Mouse (Mus musculus) limb, embryonic 12.5 days (tissue): ENCODE measurements around the gene Gramd4. TPM values are rescaled to one million over a fixed set of nuclear protein-coding genes. Genes with fewer than 3 reads are reported as not detected.

Source experiments
- ATAC-seq: fragments of 200-750 bp; cut with Nextera tagmentation; 2 replicates; pipeline ENCODE4 v1.8.0; 2017; ENCODE audit warnings: low read depth, moderate TSS enrichment; ENCODE audit not compliant: insufficient number of reproducible peaks, insufficient read depth, low FRiP score, low TSS enrichment
- H3K27ac ChIP-seq: fragments of 300-500 bp; sonication (generic); 2 replicates; pipeline ENCODE4 v1.5.1; 2016; ENCODE audit warnings: mild to moderate bottlenecking, moderate library complexity
- H3K27me3 ChIP-seq: fragments of 300-500 bp; sonication (generic); 2 replicates; pipeline ENCODE4 v1.6.1; 2016; ENCODE audit warnings: mild to moderate bottlenecking, moderate library complexity
- H3K36me3 ChIP-seq: fragments of 300-500 bp; sonication (generic); 2 replicates; pipeline ENCODE4 v1.6.1; 2016; ENCODE audit warnings: mild to moderate bottlenecking, moderate library complexity
- H3K4me1 ChIP-seq: fragments of 300-500 bp; sonication (generic); replicated peaks from 2 replicates; pipeline ENCODE4 v1.6.1; 2016
- H3K4me2 ChIP-seq: fragments of 300-500 bp; sonication (generic); 2 replicates; pipeline ENCODE4 v1.6.1; 2016; ENCODE audit warnings: mild to moderate bottlenecking, moderate library complexity
- H3K4me3 ChIP-seq: fragments of 300-500 bp; sonication (generic); replicated peaks from 2 replicates; pipeline ENCODE4 v1.5.1; 2016; ENCODE audit warnings: mild to moderate bottlenecking
- H3K9ac ChIP-seq: fragments of 300-500 bp; sonication (generic); replicated peaks from 2 replicates; pipeline ENCODE4 v1.6.1; 2016; ENCODE audit warnings: mild to moderate bottlenecking, moderate library complexity
- H3K9me3 ChIP-seq: fragments of 300-500 bp; sonication (generic); 2 replicates; pipeline ENCODE4 v1.6.1; 2016; ENCODE audit warnings: mild to moderate bottlenecking, moderate library complexity
- WGBS: fragments of 180-500 bp; shearing (Covaris S2); methylation state at CpG from one replicate; pipeline ENCODE4 v1.1.7; 2016; 5-methylcytosine and 5-hydroxymethylcytosine counted together
- polyA plus RNA-seq: library from polyadenylated mRNA; unstranded; fragments of >200 nt; fragmentation: Nextera tagmentation; extraction: Ambion mirVana; gene quantifications from 2 replicates; pipeline ENCODE4 v1.2.1, GENCODE M21; 2016

Gene Gramd4
- 19.2 and 20.0 TPM in 2 replicates for polyA plus RNA-seq

- H3K4me3 ChIP-seq = peak within 1 kb of the TSS; percentile 89
- 0 out of 2 replicates have a peak, but pooled peaks cover 3% of the 10 kb centered on the region for H3K27me3 ChIP-seq
- H3K4me2 ChIP-seq = peak within 1 kb of the TSS; percentile 78
- peaks cover 44% of the 10 kb centered on the region for H3K4me1 ChIP-seq
- no peaks in the 10 kb centered on the region for H3K9me3 ChIP-seq
- no peak for ATAC-seq
- no peak within 1 kb of the TSS; the same call in 1 of the 2 replicates for H3K27ac ChIP-seq
- H3K9ac ChIP-seq = peak within 1 kb of the TSS; percentile 94
- 23% methylated on average over 6 of the region's 6 CpGs for WGBS
- H3K36me3 ChIP-seq = no peaks in the 10 kb centered on the region
These were observed at the start of gene Gramd4 for GRCm38 (mm10) chr15:86057413-86057812. Gene Gramd4, plus strand, starts transcription at chr15:86057695.

DNA sequence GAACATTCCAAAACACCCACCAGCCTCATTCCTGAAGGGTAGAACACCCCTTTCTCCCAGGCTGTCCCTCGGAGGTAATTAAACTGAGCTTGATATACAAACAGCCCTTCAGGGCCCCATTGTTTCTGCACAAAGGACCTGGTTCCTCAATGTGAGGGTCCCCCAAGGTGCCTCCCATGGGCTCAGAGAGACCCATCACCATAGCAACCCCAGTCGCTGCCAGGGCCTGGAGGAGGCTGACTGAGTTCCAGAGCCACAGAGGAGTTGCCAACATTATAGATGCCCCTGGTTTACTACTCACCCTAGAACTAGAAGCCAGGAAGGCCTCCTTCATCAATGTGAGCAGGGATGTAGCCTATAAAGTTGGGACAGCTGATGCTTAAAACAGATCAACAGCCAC is 44.4 kb upstream of the Gramd4 start:
- no peak for ATAC-seq
- H3K36me3 ChIP-seq = no peaks in the 10 kb centered on the region
- no peak overlapping the region for H3K4me2 ChIP-seq
- WGBS = 48% methylated on average over 2 of the region's 2 CpGs
- H3K27me3 ChIP-seq = no peaks in the 10 kb centered on the region
- H3K4me1 ChIP-seq = peaks cover 15% of the 10 kb centered on the region
- H3K9me3 ChIP-seq = 0 out of 2 replicates have a peak, but pooled peaks cover 8% of the 10 kb centered on the region
- no peak overlapping the region for H3K9ac ChIP-seq
- H3K27ac ChIP-seq = no peak overlapping the region
- H3K4me3 ChIP-seq = no peak overlapping the region

- 55% methylated on average over 10 of the region's 10 CpGs for WGBS
- ATAC-seq = no peak
- Histone ChIP-seq H3K36me3 (no peaks in the 10 kb centered on the region), H3K27ac (no peak overlapping the region), H3K4me3 (no peak overlapping the region), H3K27me3 (no peaks in the 10 kb centered on the region), H3K9me3 (0 out of 2 replicates have a peak, but pooled peaks cover 8% of the 10 kb centered on the region), H3K4me2 (no peak overlapping the region), H3K4me1 (peaks cover 13% of the 10 kb centered on the region), H3K9ac (no peak overlapping the region)
These were observed 43.8 kb upstream of the Gramd4 start for GRCm38 (mm10) chr15:86013656-86014055.

- Histone ChIP-seq H3K4me2 (no peak overlapping the region), H3K4me3 (no peak overlapping the region), H3K27ac (no peak overlapping the region), H3K27me3 (no peaks in the 10 kb centered on the region), H3K36me3 (no peaks in the 10 kb centered on the region), H3K9me3 (peaks cover 12% of the 10 kb centered on the region), H3K4me1 (peaks cover 13% of the 10 kb centered on the region), H3K9ac (no peak overlapping the region)
- 84% methylated on average over 7 of the region's 7 CpGs for WGBS
- no peak for ATAC-seq
These were observed 42.5 kb upstream of the Gramd4 start for GRCm38 (mm10) chr15:86015026-86015425.

DNA sequence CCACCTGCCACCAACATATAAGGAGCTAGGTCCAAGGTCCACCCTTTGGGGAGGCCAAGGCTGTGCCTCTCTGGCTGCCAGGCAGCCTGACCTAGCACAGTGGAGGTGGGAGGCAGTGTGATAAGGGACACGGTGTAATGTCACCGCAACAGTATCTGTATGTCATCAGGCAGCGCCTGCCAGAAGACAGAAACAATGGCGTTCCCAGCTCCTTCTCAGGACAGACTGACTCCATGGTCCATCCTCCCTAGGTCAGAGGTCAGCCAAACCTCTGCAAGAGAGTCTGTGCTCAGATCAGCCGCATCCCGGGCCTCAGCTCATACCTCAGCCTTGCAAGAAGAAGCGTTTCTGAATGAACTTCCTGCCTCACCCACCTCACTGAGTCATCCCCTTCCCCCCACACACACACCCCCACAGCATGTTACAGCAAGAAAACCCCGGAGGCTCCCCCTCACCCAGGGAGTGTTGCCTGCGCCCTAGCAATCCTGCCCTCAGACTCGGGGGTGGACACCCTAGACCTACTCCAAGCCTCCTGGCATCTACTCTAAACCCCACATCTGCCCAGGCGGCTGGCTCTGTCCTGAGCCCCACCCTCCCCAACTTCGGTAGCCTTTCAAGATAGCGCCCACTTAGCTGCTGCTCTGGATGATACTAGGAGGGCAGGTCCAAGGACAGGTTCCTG is 41.5 kb upstream of the Gramd4 start:
- Histone ChIP-seq H3K4me1 (peaks cover 13% of the 10 kb centered on the region), H3K36me3 (no peaks in the 10 kb centered on the region), H3K27ac (no peak overlapping the region), H3K4me2 (no peak overlapping the region), H3K9me3 (peaks cover 12% of the 10 kb centered on the region), H3K9ac (no peak overlapping the region), H3K4me3 (no peak overlapping the region), H3K27me3 (no peaks in the 10 kb centered on the region)
- no peak for ATAC-seq
- WGBS = 67% methylated on average over 13 of the region's 13 CpGs

- Histone ChIP-seq H3K27ac (no peak overlapping the region), H3K4me2 (no peak overlapping the region), H3K27me3 (no peaks in the 10 kb centered on the region), H3K9ac (no peak overlapping the region), H3K4me1 (peaks cover 13% of the 10 kb centered on the region), H3K4me3 (no peak overlapping the region), H3K9me3 (peaks cover 12% of the 10 kb centered on the region), H3K36me3 (no peaks in the 10 kb centered on the region)
- no peak for ATAC-seq
- 84% methylated on average over 6 of the region's 6 CpGs for WGBS
These were observed 40.2 kb upstream of the Gramd4 start for GRCm38 (mm10) chr15:86017336-86017735.

- no peak overlapping the region for H3K9ac ChIP-seq
- H3K4me2 ChIP-seq = no peak overlapping the region
- H3K4me3 ChIP-seq = no peak overlapping the region
- 91% methylated on average over 5 of the region's 5 CpGs for WGBS
- peaks cover 8% of the 10 kb centered on the region; the same call in 1 of the 2 replicates for H3K27me3 ChIP-seq
- H3K36me3 ChIP-seq = no peaks in the 10 kb centered on the region
- H3K4me1 ChIP-seq = peaks cover 1% of the 10 kb centered on the region; the same call in 1 of the 2 replicates
- peaks cover 12% of the 10 kb centered on the region for H3K9me3 ChIP-seq
- ATAC-seq = no peak
- H3K27ac ChIP-seq = no peak overlapping the region
These were observed 38.6 kb upstream of the Gramd4 start for GRCm38 (mm10) chr15:86018753-86019512.

DNA sequence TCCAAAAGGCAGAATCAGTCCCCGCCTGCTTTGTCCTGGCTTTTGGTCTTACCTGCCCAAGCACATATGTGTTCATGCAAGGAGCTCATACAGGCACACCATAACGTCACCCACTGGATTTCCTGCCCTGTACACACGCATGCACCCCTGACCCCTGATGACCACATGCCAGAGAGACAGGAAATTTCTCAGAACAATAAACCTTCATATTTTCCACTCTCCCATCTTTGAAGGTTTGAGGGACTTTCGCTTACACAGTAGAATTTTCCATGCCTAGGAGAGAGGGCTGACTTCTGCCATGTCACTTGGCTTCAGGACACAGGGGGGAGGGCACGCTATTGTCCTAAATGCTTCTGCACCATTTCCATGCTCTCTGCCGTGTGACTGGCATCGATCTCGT is 37.5 kb upstream of the Gramd4 start:
- H3K4me1 ChIP-seq = no peaks in the 10 kb centered on the region
- H3K27me3 ChIP-seq = peaks cover 8% of the 10 kb centered on the region; the same call in 1 of the 2 replicates
- no peak overlapping the region for H3K4me2 ChIP-seq
- no peaks in the 10 kb centered on the region for H3K36me3 ChIP-seq
- H3K9ac ChIP-seq = no peak overlapping the region
- 78% methylated on average over 8 of the region's 8 CpGs for WGBS
- peaks cover 5% of the 10 kb centered on the region for H3K9me3 ChIP-seq
- H3K4me3 ChIP-seq = no peak overlapping the region
- ATAC-seq = no peak
- no peak overlapping the region for H3K27ac ChIP-seq

GRCm38 (mm10) chr15:86021301-86021700 is 36.2 kb upstream of the Gramd4 start:
- Histone ChIP-seq H3K9ac (no peak overlapping the region), H3K27ac (no peak overlapping the region), H3K4me3 (no peak overlapping the region), H3K4me1 (no peaks in the 10 kb centered on the region), H3K9me3 (peaks cover 5% of the 10 kb centered on the region), H3K4me2 (no peak overlapping the region), H3K36me3 (no peaks in the 10 kb centered on the region), H3K27me3 (peaks cover 8% of the 10 kb centered on the region; the same call in 1 of the 2 replicates)
- no peak for ATAC-seq
- 45% methylated on average over 9 of the region's 9 CpGs for WGBS

GRCm38 (mm10) chr15:86021971-86022370 is 35.5 kb upstream of the Gramd4 start:
- no peaks in the 10 kb centered on the region for H3K36me3 ChIP-seq
- H3K27me3 ChIP-seq = peaks cover 8% of the 10 kb centered on the region; the same call in 1 of the 2 replicates
- H3K9ac ChIP-seq = no peak overlapping the region
- no peak overlapping the region for H3K4me3 ChIP-seq
- peaks cover 5% of the 10 kb centered on the region for H3K9me3 ChIP-seq
- no peak overlapping the region for H3K27ac ChIP-seq
- no peak for ATAC-seq
- 83% methylated on average over 9 of the region's 9 CpGs for WGBS
- H3K4me1 ChIP-seq = no peaks in the 10 kb centered on the region
- H3K4me2 ChIP-seq = no peak overlapping the region

DNA sequence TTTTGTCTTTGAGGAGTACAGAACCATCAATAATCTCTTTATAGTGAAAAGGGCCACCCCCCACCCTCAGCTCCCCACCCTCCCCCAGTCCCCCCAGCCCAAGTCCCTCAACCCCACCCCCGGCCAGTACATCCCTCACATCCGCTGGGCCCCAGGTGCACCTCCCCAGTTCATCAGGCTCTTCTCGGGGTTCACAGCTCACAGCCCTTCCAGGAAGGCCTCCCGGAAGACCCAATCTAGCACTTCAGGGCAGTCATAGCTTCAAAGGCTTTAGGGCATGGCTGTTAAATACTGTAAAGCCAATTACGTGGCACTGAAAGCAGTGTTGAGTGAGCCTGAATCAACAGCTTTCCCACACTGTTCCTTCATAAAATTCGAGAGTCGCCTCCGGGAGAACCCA is 29.6 kb upstream of the Gramd4 start:
- Histone ChIP-seq H3K36me3 (peaks cover 13% of the 10 kb centered on the region; the same call in 1 of the 2 replicates), H3K4me3 (no peak overlapping the region), H3K4me1 (peaks cover 23% of the 10 kb centered on the region), H3K4me2 (no peak overlapping the region; the same call in 1 of the 2 replicates), H3K27ac (no peak overlapping the region), H3K9ac (no peak overlapping the region), H3K27me3 (peaks cover 26% of the 10 kb centered on the region), H3K9me3 (peaks cover 15% of the 10 kb centered on the region)
- no peak for ATAC-seq
- WGBS = 26% methylated on average over 8 of the region's 8 CpGs
